Mouse (Mus musculus): ENCODE results near the gene Gm5148. TPM values are rescaled to one million over a fixed set of nuclear protein-coding genes. Genes with fewer than 3 reads are reported as not detected.

Gm5148 gene
- polyA plus RNA-seq, 1 experiment from 2014 or later: 11.7 TPM

DNA sequence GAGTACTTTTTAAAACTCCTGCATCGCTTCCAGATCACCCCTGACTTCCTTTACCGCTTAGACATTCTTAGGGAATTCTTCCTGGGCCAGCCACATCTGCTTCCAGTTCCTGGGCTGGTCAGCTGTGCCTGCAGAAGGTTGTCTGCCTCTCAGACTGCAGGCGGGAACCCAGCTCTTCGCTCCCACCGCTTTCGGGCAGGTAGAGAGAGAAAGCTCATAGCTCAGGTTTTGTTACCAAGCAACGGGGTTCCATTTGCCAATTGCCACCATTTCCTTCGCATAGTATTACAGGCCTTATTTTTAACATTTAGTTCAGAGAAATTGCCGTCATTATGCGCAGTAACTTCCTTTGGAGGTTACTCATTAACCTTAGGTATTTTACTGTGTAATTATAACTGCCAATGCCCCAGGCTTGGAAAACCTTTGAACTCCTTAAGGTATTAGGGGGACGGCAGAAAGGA is 1.2 kb downstream of the Gm5148 start:
- TF ChIP-seq EP300 (IDR thresholded peaks at IDR 0.05) (peak; percentile 38; the same call in 1 of the 2 replicates), CTCF (IDR thresholded peaks at IDR 0.05) (no peak)
- DNase-seq (ENCODE audit: low spot score) (peak; percentile 79), ATAC-seq (peak; percentile 18)
- H3K9me3 ChIP-seq (ENCODE audit: low read length): no peaks in the 10 kb centered on the region
- peak overlapping the region; percentile 56 for H3K4me2 ChIP-seq (replicated peaks; ENCODE audit: low read depth, low read length)
- WGBS: 21% methylated on average over 11 of the region's 11 CpGs
- H3K27ac ChIP-seq (ENCODE audit: low read length): peak overlapping the region; percentile 94
- H3K4me1 ChIP-seq (ENCODE audit: insufficient read depth, low read depth, low read length): peaks cover 11% of the 10 kb centered on the region; the same call in 1 of the 2 replicates
- peak overlapping the region; percentile 21 for H3K4me3 ChIP-seq (ENCODE audit: low read depth, low read length)
- no peaks in the 10 kb centered on the region for H3K27me3 ChIP-seq (replicated peaks; ENCODE audit: insufficient read depth, low read length)
- no peaks in the 10 kb centered on the region for H3K36me3 ChIP-seq (ENCODE audit: insufficient read depth, low read length)
- peak overlapping the region; percentile 39 for H3K9ac ChIP-seq (replicated peaks; ENCODE audit: low read depth)

GRCm38 (mm10) chr3:37722487-37723060 is 1.7 kb downstream of the Gm5148 start:
- peaks cover 11% of the 10 kb centered on the region; the same call in 1 of the 2 replicates for H3K4me1 ChIP-seq (ENCODE audit: insufficient read depth, low read depth, low read length)
- H3K9ac ChIP-seq (replicated peaks; ENCODE audit: low read depth): no peak overlapping the region
- H3K4me2 ChIP-seq (replicated peaks; ENCODE audit: low read depth, low read length): peak overlapping the region; percentile 56
- H3K36me3 ChIP-seq (ENCODE audit: insufficient read depth, low read length): no peaks in the 10 kb centered on the region
- no peak overlapping the region; the same call in 1 of the 2 replicates for H3K4me3 ChIP-seq (ENCODE audit: low read depth, low read length)
- H3K27ac ChIP-seq (ENCODE audit: low read length): peak overlapping the region; percentile 94
- no peak for DNase-seq (ENCODE audit: low spot score)
- no peak for ATAC-seq
- 47% methylated on average over 12 of the region's 12 CpGs for WGBS
- no peaks in the 10 kb centered on the region for H3K9me3 ChIP-seq (ENCODE audit: low read length)
- H3K27me3 ChIP-seq (replicated peaks; ENCODE audit: insufficient read depth, low read length): no peaks in the 10 kb centered on the region
- TF ChIP-seq EP300 (IDR thresholded peaks at IDR 0.05) (no peak), CTCF (IDR thresholded peaks at IDR 0.05) (no peak)

GRCm38 (mm10) chr3:37716992-37717391 is 7.3 kb downstream of the Gm5148 start:
- ATAC-seq (peak; percentile 90), DNase-seq (ENCODE audit: low spot score) (peak; percentile 92)
- 49% methylated on average over 2 of the region's 2 CpGs for WGBS
- Histone ChIP-seq H3K4me1 (ENCODE audit: insufficient read depth, low read depth, low read length) (no peaks in the 10 kb centered on the region), H3K9ac (replicated peaks; ENCODE audit: low read depth) (no peak overlapping the region), H3K27ac (ENCODE audit: low read length) (peak overlapping the region; percentile 22; the same call in 1 of the 2 replicates), H3K4me2 (replicated peaks; ENCODE audit: low read depth, low read length) (no peak overlapping the region), H3K27me3 (replicated peaks; ENCODE audit: insufficient read depth, low read length) (no peaks in the 10 kb centered on the region), H3K4me3 (ENCODE audit: low read depth, low read length) (no peak overlapping the region), H3K36me3 (ENCODE audit: insufficient read depth, low read length) (no peaks in the 10 kb centered on the region), H3K9me3 (ENCODE audit: low read length) (no peaks in the 10 kb centered on the region)
- TF ChIP-seq EP300 (IDR thresholded peaks at IDR 0.05) (peak; percentile 85), CTCF (IDR thresholded peaks at IDR 0.05) (no peak)

GRCm38 (mm10) chr3:37715734-37716133 is 8.6 kb downstream of the Gm5148 start:
- Histone ChIP-seq H3K27me3 (replicated peaks; ENCODE audit: insufficient read depth, low read length) (no peaks in the 10 kb centered on the region), H3K4me1 (ENCODE audit: insufficient read depth, low read depth, low read length) (no peaks in the 10 kb centered on the region), H3K27ac (ENCODE audit: low read length) (no peak overlapping the region), H3K9me3 (ENCODE audit: low read length) (no peaks in the 10 kb centered on the region), H3K36me3 (ENCODE audit: insufficient read depth, low read length) (no peaks in the 10 kb centered on the region), H3K9ac (replicated peaks; ENCODE audit: low read depth) (no peak overlapping the region), H3K4me2 (replicated peaks; ENCODE audit: low read depth, low read length) (no peak overlapping the region), H3K4me3 (ENCODE audit: low read depth, low read length) (no peak overlapping the region)
- TF ChIP-seq CTCF (IDR thresholded peaks at IDR 0.05) (no peak), EP300 (IDR thresholded peaks at IDR 0.05) (no peak)
- no peak for ATAC-seq
- DNase-seq (ENCODE audit: low spot score): no peak
- WGBS: 79% methylated on average over 7 of the region's 7 CpGs

DNA sequence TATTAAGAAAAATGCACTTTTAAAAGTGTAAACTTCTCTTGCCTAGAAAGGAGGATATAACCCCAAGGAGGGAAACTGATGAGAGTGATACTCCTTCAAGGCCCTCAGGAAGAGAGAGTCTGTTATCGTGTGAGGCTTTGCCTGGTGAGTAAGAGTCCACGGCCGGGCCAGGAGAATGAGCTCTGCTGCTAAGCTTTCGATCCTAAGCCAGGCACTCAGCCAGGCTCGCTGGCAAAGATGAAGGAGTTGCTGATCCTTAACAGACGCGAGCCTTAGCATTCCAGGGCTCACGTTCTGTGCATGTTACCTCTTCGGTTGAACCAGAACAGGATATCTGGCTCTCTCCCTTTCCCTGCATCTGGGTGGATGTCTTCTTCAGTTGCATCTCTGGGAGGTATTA is 11.8 kb downstream of the Gm5148 start:
- H3K9ac ChIP-seq (replicated peaks; ENCODE audit: low read depth): no peak overlapping the region
- H3K36me3 ChIP-seq (ENCODE audit: insufficient read depth, low read length): no peaks in the 10 kb centered on the region
- no peaks in the 10 kb centered on the region for H3K4me1 ChIP-seq (ENCODE audit: insufficient read depth, low read depth, low read length)
- 25% methylated on average over 9 of the region's 9 CpGs for WGBS
- DNase-seq (ENCODE audit: low spot score) (peak; percentile 60), ATAC-seq (peak; percentile 49)
- no peak for TF ChIP-seq CTCF (IDR thresholded peaks at IDR 0.05)
- no peak for TF ChIP-seq EP300 (IDR thresholded peaks at IDR 0.05)
- H3K9me3 ChIP-seq (ENCODE audit: low read length): no peaks in the 10 kb centered on the region
- no peak overlapping the region for H3K4me2 ChIP-seq (replicated peaks; ENCODE audit: low read depth, low read length)
- H3K4me3 ChIP-seq (ENCODE audit: low read depth, low read length): no peak overlapping the region
- H3K27me3 ChIP-seq (replicated peaks; ENCODE audit: insufficient read depth, low read length): no peaks in the 10 kb centered on the region
- H3K27ac ChIP-seq (ENCODE audit: low read length): no peak overlapping the region

- Histone ChIP-seq H3K4me3 (ENCODE audit: low read depth, low read length) (no peak overlapping the region), H3K36me3 (ENCODE audit: insufficient read depth, low read length) (no peaks in the 10 kb centered on the region), H3K27ac (ENCODE audit: low read length) (no peak overlapping the region), H3K9me3 (ENCODE audit: low read length) (no peaks in the 10 kb centered on the region), H3K4me2 (replicated peaks; ENCODE audit: low read depth, low read length) (no peak overlapping the region), H3K9ac (replicated peaks; ENCODE audit: low read depth) (no peak overlapping the region), H3K4me1 (ENCODE audit: insufficient read depth, low read depth, low read length) (no peaks in the 10 kb centered on the region), H3K27me3 (replicated peaks; ENCODE audit: insufficient read depth, low read length) (no peaks in the 10 kb centered on the region)
- DNase-seq (ENCODE audit: low spot score) (no peak), ATAC-seq (no peak)
- WGBS: 56% methylated on average over 4 of the region's 4 CpGs
- TF ChIP-seq EP300 (IDR thresholded peaks at IDR 0.05): no peak
- TF ChIP-seq CTCF (IDR thresholded peaks at IDR 0.05): no peak
Measured at GRCm38 (mm10) chr3:37711639-37712038, 12.7 kb downstream of the Gm5148 start.

All from lung, postnatal 0 days (tissue).